Mouse (Mus musculus): Measurements from ENCODE around the gene 9230112D13Rik. TPM values are rescaled to one million over a fixed set of nuclear protein-coding genes. Genes with fewer than 3 reads are reported as not detected.

9230112D13Rik gene
- polyA plus RNA-seq, 1 experiment from 2014 or later: not detected

DNA sequence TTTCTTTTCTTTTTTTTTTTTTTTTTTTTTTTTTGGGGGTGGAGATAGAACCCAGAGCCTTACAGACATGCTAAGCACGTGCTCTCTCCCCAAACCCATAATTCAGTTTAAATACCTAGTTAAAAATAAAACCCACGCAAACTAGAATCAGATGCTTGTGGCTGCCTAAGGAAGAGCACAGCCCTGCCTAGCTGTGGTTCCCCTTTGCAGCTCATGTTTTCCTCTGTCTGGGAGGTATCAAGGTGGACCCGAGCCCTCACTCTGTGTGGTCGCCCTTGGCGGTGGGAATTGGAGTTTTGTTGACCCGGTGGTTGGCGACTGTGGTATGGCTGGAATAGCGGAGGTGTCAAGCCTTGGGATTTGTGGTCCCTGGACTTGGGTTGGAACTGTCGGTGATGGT is 36.3 kb upstream of the 9230112D13Rik start:
- DNase-seq (ENCODE audit: low spot score): no peak
- 89% methylated on average over 9 of the region's 9 CpGs for WGBS
- H3K27ac ChIP-seq (replicated peaks): no peak overlapping the region

DNA sequence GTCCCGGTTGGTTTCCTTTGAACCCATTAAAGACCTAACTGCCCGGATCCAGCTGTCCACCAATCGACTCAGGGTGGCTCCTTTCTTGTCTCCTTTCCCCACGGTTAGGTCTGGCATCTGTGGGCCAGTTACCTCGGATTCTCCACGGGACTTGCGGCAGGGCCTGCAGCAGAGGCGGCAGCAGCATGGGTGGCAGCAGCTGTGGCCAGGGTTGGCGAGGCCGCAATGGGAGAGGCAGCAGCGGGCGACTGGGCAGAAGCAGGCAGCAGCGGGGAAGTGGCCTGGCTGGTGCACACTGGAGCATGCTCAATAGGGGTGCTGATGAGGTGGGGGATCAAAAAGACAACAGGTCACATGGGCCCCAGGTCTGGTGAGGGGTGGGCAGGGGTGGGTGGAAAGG is 32.6 kb upstream of the 9230112D13Rik start:
- Histone ChIP-seq H3K9me3 (no peaks in the 10 kb centered on the region), H3K36me3 (replicated peaks) (no peaks in the 10 kb centered on the region), H3K4me1 (0 out of 2 replicates have a peak, but pooled peaks cover 4% of the 10 kb centered on the region), H3K4me3 (no peak overlapping the region), H3K27ac (replicated peaks) (no peak overlapping the region), H3K27me3 (replicated peaks; ENCODE audit: low read depth, poor library complexity, severe bottlenecking) (peaks cover 26% of the 10 kb centered on the region; the same call in 1 of the 2 replicates)
- no peak for DNase-seq (ENCODE audit: low spot score)
- WGBS: 73% methylated on average over 13 of the region's 13 CpGs

More for the DNA sequence above, 36.3 kb upstream of the 9230112D13Rik start:
- peaks cover 9% of the 10 kb centered on the region; the same call in 1 of the 2 replicates for H3K27me3 ChIP-seq (replicated peaks; ENCODE audit: low read depth, poor library complexity, severe bottlenecking)
- H3K36me3 ChIP-seq (replicated peaks): no peaks in the 10 kb centered on the region
- H3K4me1 ChIP-seq: peaks cover 11% of the 10 kb centered on the region; the same call in 1 of the 2 replicates
- H3K9me3 ChIP-seq: no peaks in the 10 kb centered on the region
- no peak overlapping the region for H3K4me3 ChIP-seq

DNA sequence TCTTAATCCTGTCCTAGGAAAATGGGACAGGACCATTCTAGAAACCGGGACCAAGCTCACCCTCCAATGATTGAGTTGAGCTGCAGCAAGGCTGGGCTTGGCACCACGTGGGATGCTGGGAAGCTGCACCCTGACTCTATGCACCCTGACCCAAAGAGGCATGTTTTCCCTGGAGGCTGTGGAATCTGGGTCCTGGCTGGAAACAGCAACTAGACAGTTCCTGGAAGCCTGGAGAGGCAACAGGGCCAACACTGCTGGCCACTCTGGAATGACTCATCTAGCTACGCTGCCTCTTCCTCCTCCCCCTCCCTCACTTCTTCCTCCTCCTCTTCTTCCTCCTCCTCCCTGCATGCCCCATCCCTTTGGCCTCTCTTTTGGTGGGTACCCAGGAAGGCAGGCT is 31.4 kb upstream of the 9230112D13Rik start:
- Histone ChIP-seq H3K4me1 (0 out of 2 replicates have a peak, but pooled peaks cover 11% of the 10 kb centered on the region), H3K36me3 (replicated peaks) (no peaks in the 10 kb centered on the region), H3K27ac (replicated peaks) (no peak overlapping the region), H3K27me3 (replicated peaks; ENCODE audit: low read depth, poor library complexity, severe bottlenecking) (peaks cover 26% of the 10 kb centered on the region; the same call in 1 of the 2 replicates), H3K9me3 (no peaks in the 10 kb centered on the region), H3K4me3 (no peak overlapping the region)
- no peak for DNase-seq (ENCODE audit: low spot score)
- 75% methylated on average over 3 of the region's 3 CpGs for WGBS

DNA sequence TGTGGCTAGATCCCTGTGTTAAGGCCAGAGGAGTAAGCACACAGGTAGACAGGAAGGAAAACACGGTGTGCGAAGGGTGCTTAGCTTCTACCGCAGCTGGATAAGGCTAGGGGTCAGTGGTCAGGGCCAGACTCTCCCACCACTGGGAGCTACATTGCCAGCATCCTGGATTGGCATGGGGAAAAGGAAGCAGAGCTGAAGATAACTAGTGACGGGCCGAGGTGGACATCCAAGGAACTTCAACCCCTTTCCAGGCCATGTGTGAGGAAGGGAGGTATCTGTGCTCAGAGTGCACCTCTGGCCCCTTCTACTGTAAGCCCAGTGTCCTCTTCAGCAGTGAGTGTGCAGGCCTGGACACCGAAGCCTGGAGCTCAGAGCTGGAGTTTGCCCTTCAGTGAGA is 30.9 kb upstream of the 9230112D13Rik start:
- Histone ChIP-seq H3K27me3 (replicated peaks; ENCODE audit: low read depth, poor library complexity, severe bottlenecking) (peaks cover 26% of the 10 kb centered on the region; the same call in 1 of the 2 replicates), H3K4me1 (peaks cover 13% of the 10 kb centered on the region), H3K36me3 (replicated peaks) (no peaks in the 10 kb centered on the region), H3K4me3 (no peak overlapping the region), H3K27ac (replicated peaks) (no peak overlapping the region), H3K9me3 (no peaks in the 10 kb centered on the region)
- no peak for DNase-seq (ENCODE audit: low spot score)
- WGBS: 87% methylated on average over 6 of the region's 6 CpGs

DNA sequence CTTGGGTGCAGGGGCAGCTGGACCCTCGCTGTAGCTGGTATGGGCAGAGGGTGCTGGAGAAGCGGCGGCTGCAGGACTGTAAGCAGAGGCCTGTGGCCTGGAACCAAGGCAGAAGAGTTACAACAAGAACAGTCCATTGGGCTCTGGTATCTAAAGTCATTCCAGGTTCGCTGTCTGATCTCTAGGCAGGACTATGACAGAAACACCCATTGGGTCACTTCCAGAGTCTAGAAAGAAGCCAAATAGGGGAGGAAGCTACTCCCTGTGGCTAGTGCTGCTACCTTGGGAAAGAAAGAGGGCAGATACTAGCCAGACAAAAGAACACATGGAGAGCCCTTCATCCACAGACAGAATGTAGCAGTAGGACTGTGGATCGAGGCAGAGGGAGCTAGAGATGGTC is 29.6 kb upstream of the 9230112D13Rik start:
- no peak overlapping the region for H3K4me3 ChIP-seq
- H3K9me3 ChIP-seq: no peaks in the 10 kb centered on the region
- no peak for DNase-seq (ENCODE audit: low spot score)
- H3K27ac ChIP-seq (replicated peaks): no peak overlapping the region
- H3K36me3 ChIP-seq (replicated peaks): no peaks in the 10 kb centered on the region
- H3K27me3 ChIP-seq (replicated peaks; ENCODE audit: low read depth, poor library complexity, severe bottlenecking): peaks cover 34% of the 10 kb centered on the region
- peaks cover 21% of the 10 kb centered on the region for H3K4me1 ChIP-seq
- WGBS: 92% methylated on average over 5 of the region's 5 CpGs

DNA sequence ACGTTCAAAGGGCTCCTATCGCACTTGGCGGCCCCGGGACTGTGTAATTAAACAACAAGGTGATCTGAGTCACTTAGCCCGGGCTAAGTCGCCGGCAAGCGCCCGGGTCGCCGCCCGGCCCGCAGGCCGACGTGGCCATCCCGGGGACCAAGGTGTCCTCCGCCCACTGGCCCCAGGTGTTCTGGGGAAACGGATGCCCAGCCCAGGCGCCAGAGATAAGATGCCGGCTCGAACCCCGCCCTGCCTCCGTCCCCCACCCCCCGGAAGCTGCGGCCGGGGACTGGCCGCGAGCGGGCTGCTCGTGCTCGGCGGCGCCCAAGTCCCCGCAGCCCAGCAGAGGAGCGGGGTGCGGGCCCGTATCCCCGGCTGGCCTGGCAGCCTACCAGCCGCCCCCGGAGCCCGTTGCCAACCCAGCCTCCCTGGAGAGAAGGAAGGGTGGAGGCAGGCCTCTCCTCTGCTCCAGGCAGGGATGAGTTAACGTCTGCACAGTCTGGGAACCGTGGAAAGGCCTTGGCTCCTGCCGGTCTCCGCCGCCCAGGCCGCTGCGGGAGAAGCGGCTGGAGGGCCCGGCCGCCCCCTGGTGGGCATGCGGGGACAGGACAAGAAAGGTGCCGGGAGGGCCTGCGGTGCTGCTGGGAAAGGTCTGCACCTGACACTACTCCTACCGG is 26.5 kb upstream of the 9230112D13Rik start:
- WGBS: under 1% methylated on average over 55 of the region's 55 CpGs
- no peaks in the 10 kb centered on the region for H3K36me3 ChIP-seq (replicated peaks)
- H3K9me3 ChIP-seq: no peaks in the 10 kb centered on the region
- H3K27ac ChIP-seq (replicated peaks): peak overlapping the region; percentile 88
- peaks cover 17% of the 10 kb centered on the region for H3K4me1 ChIP-seq
- peak overlapping the region; percentile 86 for H3K4me3 ChIP-seq
- DNase-seq (ENCODE audit: low spot score): peak; percentile 94
- peaks cover 54% of the 10 kb centered on the region for H3K27me3 ChIP-seq (replicated peaks; ENCODE audit: low read depth, poor library complexity, severe bottlenecking)

DNA sequence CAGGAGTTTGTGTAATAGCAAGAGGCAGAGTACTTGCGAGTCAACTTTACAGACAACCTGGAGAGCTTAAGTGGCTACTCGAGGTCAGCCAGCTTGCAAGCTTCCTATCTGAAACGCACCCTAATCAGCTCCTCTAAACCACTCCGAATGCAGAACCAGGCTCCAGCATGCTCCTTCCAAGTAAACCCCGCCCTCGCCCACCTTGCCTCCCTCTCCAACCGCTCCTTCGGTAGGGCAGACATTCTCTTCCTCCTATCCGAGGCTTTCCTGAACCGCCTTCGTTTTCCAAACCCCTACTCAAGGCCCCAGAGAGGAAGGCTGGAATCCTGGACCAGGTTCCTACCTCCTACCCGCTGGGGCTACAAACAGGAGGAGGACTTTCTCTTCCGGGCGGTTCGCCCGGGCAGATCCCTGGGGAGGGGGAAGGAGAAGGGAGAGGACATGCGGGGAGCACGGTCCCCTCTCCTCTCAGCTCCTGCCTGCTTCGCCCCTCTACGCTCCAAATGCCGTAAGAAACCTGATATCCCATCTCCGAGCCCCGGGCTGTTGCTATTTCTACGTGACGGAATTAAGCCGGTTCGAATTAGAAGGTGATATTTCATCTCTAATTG is 25.9 kb upstream of the 9230112D13Rik start:
- peak overlapping the region; percentile 88 for H3K27ac ChIP-seq (replicated peaks)
- H3K4me1 ChIP-seq: peaks cover 17% of the 10 kb centered on the region
- no peaks in the 10 kb centered on the region for H3K9me3 ChIP-seq
- WGBS: under 1% methylated on average over 27 of the region's 27 CpGs
- DNase-seq (ENCODE audit: low spot score): peak; percentile 75
- no peaks in the 10 kb centered on the region for H3K36me3 ChIP-seq (replicated peaks)
- H3K27me3 ChIP-seq (replicated peaks; ENCODE audit: low read depth, poor library complexity, severe bottlenecking): peaks cover 54% of the 10 kb centered on the region
- H3K4me3 ChIP-seq: peak overlapping the region; percentile 86

DNA sequence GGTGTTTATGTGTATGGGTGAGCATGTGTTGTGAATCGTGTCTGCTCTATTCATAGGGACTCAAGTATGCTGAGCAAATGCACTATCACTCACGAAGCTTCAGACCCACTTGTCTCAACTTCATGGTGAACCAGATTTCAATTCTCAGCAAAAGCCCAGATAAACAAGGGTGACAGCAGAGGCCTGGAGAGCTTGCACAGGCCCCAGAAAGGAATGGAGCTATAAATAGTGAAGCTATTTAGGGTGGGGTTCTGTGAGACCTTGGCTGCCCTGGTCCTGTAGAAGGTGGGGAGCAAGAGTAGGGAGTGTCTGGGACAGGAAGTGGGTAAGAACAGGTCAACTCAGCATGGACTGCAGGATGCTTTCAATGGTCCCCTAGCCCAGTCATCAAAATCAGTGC is 21.9 kb upstream of the 9230112D13Rik start:
- Histone ChIP-seq H3K27ac (replicated peaks) (no peak overlapping the region), H3K9me3 (no peaks in the 10 kb centered on the region), H3K36me3 (replicated peaks) (no peaks in the 10 kb centered on the region), H3K4me1 (peaks cover 21% of the 10 kb centered on the region), H3K4me3 (no peak overlapping the region), H3K27me3 (replicated peaks; ENCODE audit: low read depth, poor library complexity, severe bottlenecking) (peaks cover 56% of the 10 kb centered on the region)
- 81% methylated on average over 2 of the region's 2 CpGs for WGBS
- DNase-seq (ENCODE audit: low spot score): no peak

DNA sequence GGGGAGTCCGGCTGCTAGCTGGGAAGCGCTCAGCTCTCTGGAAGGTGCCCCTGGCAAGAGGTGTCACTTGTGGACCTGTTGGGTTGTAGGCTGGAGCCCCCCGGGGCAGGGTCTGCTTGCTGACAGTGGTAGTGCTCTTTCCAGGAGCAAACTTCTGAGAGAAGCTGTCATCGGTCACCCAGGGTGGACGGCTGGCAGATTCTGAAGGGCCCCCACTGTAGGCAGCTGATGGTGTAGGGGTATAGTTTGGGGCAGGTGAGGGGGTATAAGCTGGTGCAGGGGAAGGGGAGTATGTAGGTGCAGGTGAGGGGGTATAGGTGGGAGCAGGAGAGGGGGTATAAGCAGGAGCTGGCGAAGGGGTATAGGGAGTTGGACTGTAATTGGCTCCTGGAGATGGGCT is 21.4 kb upstream of the 9230112D13Rik start:
- no peak for DNase-seq (ENCODE audit: low spot score)
- Histone ChIP-seq H3K4me3 (no peak overlapping the region), H3K4me1 (peaks cover 16% of the 10 kb centered on the region), H3K36me3 (replicated peaks) (no peaks in the 10 kb centered on the region), H3K27ac (replicated peaks) (no peak overlapping the region), H3K9me3 (no peaks in the 10 kb centered on the region), H3K27me3 (replicated peaks; ENCODE audit: low read depth, poor library complexity, severe bottlenecking) (peaks cover 56% of the 10 kb centered on the region)
- 80% methylated on average over 6 of the region's 6 CpGs for WGBS

DNA sequence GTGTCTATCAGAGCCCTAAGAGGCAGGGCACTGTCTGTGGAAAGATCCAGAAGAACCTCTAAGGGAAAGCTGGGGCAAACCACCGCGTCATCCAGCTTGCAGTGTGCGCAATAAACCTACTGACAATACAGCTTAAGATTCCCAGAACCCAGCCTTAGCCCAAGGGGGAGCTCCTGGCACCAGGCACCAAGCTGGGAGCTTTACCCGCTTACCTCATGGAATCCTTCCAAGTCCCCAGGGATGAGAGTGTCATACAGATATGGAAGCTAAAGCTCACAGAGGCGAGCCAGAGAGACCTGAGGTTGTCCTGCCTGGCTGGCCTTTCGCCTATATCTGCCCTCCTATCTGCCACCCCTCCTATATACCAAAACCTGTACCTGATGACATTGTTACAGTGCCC is 21.0 kb upstream of the 9230112D13Rik start:
- Histone ChIP-seq H3K4me1 (peaks cover 15% of the 10 kb centered on the region), H3K27me3 (replicated peaks; ENCODE audit: low read depth, poor library complexity, severe bottlenecking) (peaks cover 56% of the 10 kb centered on the region), H3K27ac (replicated peaks) (no peak overlapping the region), H3K36me3 (replicated peaks) (no peaks in the 10 kb centered on the region), H3K4me3 (no peak overlapping the region), H3K9me3 (no peaks in the 10 kb centered on the region)
- DNase-seq (ENCODE audit: low spot score): no peak
- 76% methylated on average over 6 of the region's 6 CpGs for WGBS

DNA sequence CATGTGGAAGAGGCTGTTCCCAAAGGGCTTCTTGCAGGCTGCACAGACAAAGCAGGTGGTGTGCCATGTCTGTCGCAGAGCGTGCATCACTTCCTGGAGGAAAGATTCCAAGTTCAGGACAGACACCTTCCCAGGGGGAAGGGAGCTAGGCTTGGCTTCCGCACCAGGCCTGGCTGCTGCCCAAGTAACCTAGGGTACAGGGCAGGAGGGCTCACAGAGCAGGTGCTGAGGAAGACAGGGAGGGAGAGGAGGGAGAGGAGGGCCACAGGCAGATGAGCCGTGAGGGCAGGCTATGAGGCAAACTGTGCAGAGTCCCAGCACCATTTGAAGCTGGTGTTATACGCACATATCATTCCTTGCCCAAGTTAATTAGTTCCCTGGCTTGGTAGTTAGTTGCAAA is 19.3 kb upstream of the 9230112D13Rik start:
- peaks cover 6% of the 10 kb centered on the region; the same call in 1 of the 2 replicates for H3K4me1 ChIP-seq
- H3K9me3 ChIP-seq: no peaks in the 10 kb centered on the region
- H3K36me3 ChIP-seq (replicated peaks): no peaks in the 10 kb centered on the region
- H3K27ac ChIP-seq (replicated peaks): no peak overlapping the region
- 90% methylated on average over 5 of the region's 5 CpGs for WGBS
- H3K4me3 ChIP-seq: no peak overlapping the region
- no peak for DNase-seq (ENCODE audit: low spot score)
- H3K27me3 ChIP-seq (replicated peaks; ENCODE audit: low read depth, poor library complexity, severe bottlenecking): peaks cover 45% of the 10 kb centered on the region

DNA sequence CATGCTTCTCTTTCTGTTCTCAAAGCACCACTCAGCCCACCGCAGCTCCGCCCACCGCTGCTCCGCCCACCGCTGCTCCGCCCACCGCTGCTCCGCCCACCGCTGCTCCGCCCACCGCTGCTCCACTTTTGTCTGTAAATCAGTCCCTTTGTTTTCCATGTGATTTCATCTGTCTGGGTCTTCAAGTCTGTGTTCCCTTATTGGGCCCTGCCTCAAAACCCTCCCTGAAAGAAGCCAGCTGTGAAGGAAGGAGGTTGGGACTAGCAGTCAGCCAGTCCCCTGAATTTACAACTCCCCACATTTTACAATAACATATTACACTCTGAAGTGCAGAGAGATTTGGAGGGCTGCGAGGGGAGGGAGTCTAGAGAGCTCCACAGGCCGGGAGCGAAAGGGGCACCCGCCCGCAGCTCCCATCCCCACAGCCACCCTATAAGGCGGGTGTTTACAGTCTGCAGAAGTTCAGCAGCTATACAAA is 18.1 kb upstream of the 9230112D13Rik start:
- peaks cover 6% of the 10 kb centered on the region; the same call in 1 of the 2 replicates for H3K4me1 ChIP-seq
- H3K4me3 ChIP-seq: peak overlapping the region; percentile 36
- H3K27ac ChIP-seq (replicated peaks): peak overlapping the region; percentile 72
- DNase-seq (ENCODE audit: low spot score): peak; percentile 50
- 7% methylated on average over 17 of the region's 17 CpGs for WGBS
- no peaks in the 10 kb centered on the region for H3K9me3 ChIP-seq
- H3K27me3 ChIP-seq (replicated peaks; ENCODE audit: low read depth, poor library complexity, severe bottlenecking): peaks cover 40% of the 10 kb centered on the region
- H3K36me3 ChIP-seq (replicated peaks): no peaks in the 10 kb centered on the region

DNA sequence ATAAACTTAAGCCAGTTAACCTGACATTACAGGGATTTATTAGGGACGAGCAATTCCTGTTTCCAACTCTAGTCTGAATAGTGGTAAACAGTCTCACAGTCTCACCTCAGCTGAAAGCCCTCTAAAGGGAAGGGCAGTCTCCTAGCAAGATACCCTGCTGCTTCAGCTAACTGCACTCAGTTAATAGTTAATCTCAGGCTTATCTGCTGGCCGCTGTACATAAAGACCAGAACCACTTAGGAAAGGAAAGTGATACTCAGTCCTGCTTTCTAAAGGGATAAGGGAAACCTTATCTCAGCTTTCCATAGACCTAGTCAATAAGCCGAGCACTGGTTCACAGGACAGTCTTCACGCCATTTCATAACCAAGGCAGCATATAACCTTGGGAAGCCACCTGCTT is 13.3 kb upstream of the 9230112D13Rik start:
- H3K36me3 ChIP-seq (replicated peaks): no peaks in the 10 kb centered on the region
- no peaks in the 10 kb centered on the region for H3K9me3 ChIP-seq
- no peak overlapping the region for H3K27ac ChIP-seq (replicated peaks)
- peaks cover 3% of the 10 kb centered on the region; the same call in 1 of the 2 replicates for H3K4me1 ChIP-seq
- 0 out of 2 replicates have a peak, but pooled peaks cover 3% of the 10 kb centered on the region for H3K27me3 ChIP-seq (replicated peaks; ENCODE audit: low read depth, poor library complexity, severe bottlenecking)
- 76% methylated on average over 4 of the region's 4 CpGs for WGBS
- DNase-seq (ENCODE audit: low spot score): no peak
- H3K4me3 ChIP-seq: no peak overlapping the region

Data from embryonic facial prominence, embryonic 10.5 days (tissue).